Mouse (Mus musculus) heart, embryonic 14.5 days (tissue): ENCODE data around the gene Arpp21. TPM values are rescaled to one million over a fixed set of nuclear protein-coding genes. Genes with fewer than 3 reads are reported as not detected.

Experiments
- ATAC-seq: fragments of 200-750 bp; cut with Nextera tagmentation; 2 replicates; pipeline ENCODE4 v1.8.0; 2017; ENCODE audit warnings: low read depth, moderate TSS enrichment; ENCODE audit not compliant: insufficient number of reproducible peaks, insufficient read depth, low FRiP score
- H3K27ac ChIP-seq, 2 experiments: fragments of 200-500 bp in 1 of 2; fragments of 300-500 bp in 1 of 2; sonication (generic) in 1 of 2; replicated peaks in 1 of 2; 2 replicates each; pipeline ENCODE4 v1.5.1; 2012 to 2014; ENCODE audit warnings: low read depth in 2 of 2, low read length in 2 of 2, control low read depth in 1 of 2, mild to moderate bottlenecking in 1 of 2, mixed read lengths in 1 of 2; ENCODE audit not compliant: control insufficient read depth in 1 of 2, insufficient read depth in 1 of 2
- H3K27me3 ChIP-seq: fragments of 300-500 bp; sonication (generic); 2 replicates; pipeline ENCODE4 v1.6.1; 2014; ENCODE audit warnings: mild to moderate bottlenecking, low read length, control low read depth; ENCODE audit not compliant: control insufficient read depth, insufficient read depth
- H3K36me3 ChIP-seq: fragments of 300-500 bp; sonication (generic); 2 replicates; pipeline ENCODE4 v1.6.1; 2014; ENCODE audit warnings: mild to moderate bottlenecking, control low read depth, low read length, mixed read lengths; ENCODE audit not compliant: control insufficient read depth, insufficient read depth
- H3K4me1 ChIP-seq, 2 experiments: fragments of 200-500 bp in 1 of 2; fragments of 300-500 bp in 1 of 2; sonication (generic) in 1 of 2; 2 replicates each; pipeline ENCODE4 v1.6.1; 2012 to 2014; ENCODE audit warnings: low read length in 2 of 2, control low read depth in 1 of 2, mixed read lengths in 1 of 2; ENCODE audit not compliant: control insufficient read depth in 2 of 2, insufficient read depth in 2 of 2
- H3K4me2 ChIP-seq: fragments of 300-500 bp; sonication (generic); 2 replicates; pipeline ENCODE4 v1.6.1; 2014; ENCODE audit warnings: mild to moderate bottlenecking, low read length
- H3K4me3 ChIP-seq, 2 experiments: fragments of 200-500 bp in 1 of 2; fragments of 300-500 bp in 1 of 2; sonication (generic) in 1 of 2; 2 replicates each; pipeline ENCODE4 v1.5.1; 2012 to 2014; ENCODE audit warnings: low read length in 2 of 2, mild to moderate bottlenecking in 2 of 2, control low read depth in 1 of 2, low read depth in 1 of 2, moderate library complexity in 1 of 2; ENCODE audit not compliant: control insufficient read depth in 1 of 2, insufficient read depth in 1 of 2
- H3K9ac ChIP-seq: fragments of 300-500 bp; sonication (generic); 2 replicates; pipeline ENCODE4 v1.6.1; 2014; ENCODE audit warnings: mild to moderate bottlenecking, low read length
- H3K9me3 ChIP-seq: fragments of 300-500 bp; sonication (generic); 2 replicates; pipeline ENCODE4 v1.6.1; 2016; ENCODE audit warnings: low read length, control low read depth; ENCODE audit not compliant: control insufficient read depth
- WGBS: fragments of 180-500 bp; shearing (Covaris S2); extraction: QIAGEN DNeasy Blood & Tissue Kit; methylation state at CpG from one replicate; pipeline ENCODE4 v1.1.7; 2014; 5-methylcytosine and 5-hydroxymethylcytosine counted together
- polyA plus RNA-seq: library from polyadenylated mRNA; unstranded; fragments of >200 nt; fragmentation: Nextera tagmentation; extraction: Ambion mirVana; gene quantifications from 2 replicates; pipeline ENCODE4 v1.2.1, GENCODE M21; 2014

The Arpp21 gene
- polyA plus RNA-seq, 1 experiment from 2014 or later: 4.7 TPM

DNA sequence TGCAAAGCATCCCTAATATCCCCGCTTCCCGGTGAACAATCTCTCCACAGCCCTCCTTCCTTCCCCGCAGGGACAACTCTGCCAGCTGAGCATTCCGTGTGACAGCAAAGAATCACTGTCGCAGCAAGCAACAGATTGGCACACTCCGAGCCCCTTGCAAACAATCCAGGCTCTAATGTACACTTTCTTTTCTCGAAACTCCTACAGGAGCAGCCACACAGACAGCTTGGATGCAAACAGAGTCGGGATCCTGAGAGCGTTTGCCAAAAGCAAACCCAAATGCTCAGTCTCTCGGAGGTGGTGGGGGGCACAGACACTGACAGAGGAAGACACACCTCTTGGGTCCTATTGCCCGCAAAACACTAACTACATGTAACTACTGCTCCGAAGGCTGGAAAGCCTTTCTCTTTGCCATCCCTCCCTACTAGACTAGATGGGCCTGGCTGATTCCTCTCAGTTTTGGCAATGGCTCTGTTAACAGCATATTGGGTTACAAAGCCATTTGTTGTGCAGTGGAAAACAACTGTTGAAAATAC is 47.3 kb downstream of the Arpp21 start:
- H3K36me3 ChIP-seq: no peaks in the 10 kb centered on the region
- ATAC-seq: no peak
- H3K9me3 ChIP-seq: no peaks in the 10 kb centered on the region
- 69% methylated on average over 12 of the region's 12 CpGs for WGBS
- H3K4me1 ChIP-seq: peaks cover 5 to 8% of the 10 kb centered on the region in 2 experiments
- no peak overlapping the region for H3K4me3 ChIP-seq
- no peak overlapping the region for H3K4me2 ChIP-seq
- no peaks in the 10 kb centered on the region for H3K27me3 ChIP-seq
- no peak overlapping the region for H3K9ac ChIP-seq
- H3K27ac ChIP-seq: no peak overlapping the region

DNA sequence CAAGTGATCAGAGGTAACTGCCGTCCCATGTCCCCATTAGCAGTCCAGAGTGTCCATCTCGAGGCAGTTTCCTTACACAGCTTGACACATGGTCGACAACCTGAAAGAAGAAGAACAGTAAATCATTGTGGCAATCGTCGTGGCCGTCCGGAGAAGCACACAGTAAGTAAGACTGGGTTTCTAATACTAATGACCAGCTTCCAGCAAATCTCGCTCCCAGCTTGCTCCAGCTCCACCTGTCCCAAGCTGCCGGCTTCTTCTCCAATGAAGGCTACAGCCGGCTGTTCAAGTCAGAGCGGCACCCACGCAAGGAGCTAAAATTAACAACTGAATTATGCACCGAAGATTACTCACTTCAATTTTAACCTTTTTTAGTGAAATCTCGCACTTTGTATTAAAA is 48.1 kb downstream of the Arpp21 start:
- Histone ChIP-seq H3K9ac (no peak overlapping the region), H3K36me3 (no peaks in the 10 kb centered on the region), H3K4me2 (peak overlapping the region; percentile 37), H3K9me3 (no peaks in the 10 kb centered on the region), H3K4me1 (peaks cover 5 to 8% of the 10 kb centered on the region in 2 experiments), H3K4me3 (no peak overlapping the region), H3K27ac (no peak overlapping the region), H3K27me3 (no peaks in the 10 kb centered on the region)
- ATAC-seq: no peak
- 55% methylated on average over 14 of the region's 14 CpGs for WGBS

DNA sequence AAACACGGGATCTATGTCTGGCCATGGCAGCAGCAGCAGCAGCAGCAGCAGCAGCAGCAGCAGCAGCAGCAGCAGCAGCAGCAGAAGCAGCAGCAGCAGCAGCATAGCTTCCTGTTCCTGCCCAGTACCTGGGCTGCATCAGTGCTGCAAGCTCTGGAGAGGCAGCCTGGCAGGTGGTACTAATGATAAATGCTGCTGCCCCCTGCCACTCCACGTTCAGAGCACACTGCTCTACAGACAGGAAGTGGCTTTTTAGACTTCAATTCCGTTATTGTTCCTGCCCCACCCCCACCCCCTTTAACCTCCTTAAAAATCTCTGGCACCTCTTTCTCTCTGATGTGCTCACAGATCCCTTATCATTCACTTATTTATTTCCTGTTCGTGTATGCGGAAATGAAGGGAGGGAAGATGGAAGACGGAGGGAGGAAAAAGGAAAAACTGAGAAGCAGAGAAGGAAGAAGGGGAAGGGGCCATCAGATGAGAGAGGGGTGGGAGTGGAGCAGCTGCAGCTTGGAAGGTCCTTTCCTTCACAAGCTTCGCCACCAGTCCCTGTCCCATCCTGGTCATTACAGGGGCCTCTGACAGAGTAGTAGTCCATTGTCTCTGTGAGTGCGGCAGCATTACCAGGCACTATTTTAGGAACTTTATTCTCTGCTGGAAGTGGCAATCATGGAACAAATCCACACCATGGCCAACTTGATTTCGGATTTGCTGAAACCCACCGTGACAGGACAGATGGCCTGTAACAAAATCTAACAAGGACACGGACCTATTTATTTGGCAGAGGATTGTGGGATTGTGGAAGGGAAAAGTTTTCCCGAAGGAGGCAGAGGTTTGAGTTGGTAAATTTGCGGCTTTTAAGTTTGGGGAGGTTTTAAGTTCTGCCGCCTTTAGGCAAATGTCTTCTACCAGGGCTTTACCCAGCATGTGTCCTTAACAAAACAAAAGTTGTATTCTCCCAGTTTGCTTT is 49.1 kb downstream of the Arpp21 start:
- no peak overlapping the region for H3K27ac ChIP-seq
- no peaks in the 10 kb centered on the region for H3K36me3 ChIP-seq
- H3K9ac ChIP-seq: no peak overlapping the region
- H3K9me3 ChIP-seq: no peaks in the 10 kb centered on the region
- H3K4me1 ChIP-seq: peaks cover 7 to 8% of the 10 kb centered on the region in 2 experiments
- no peaks in the 10 kb centered on the region for H3K27me3 ChIP-seq
- H3K4me3 ChIP-seq: peak overlapping the region in 1 of 2 experiments; percentile 6; a peak in 1 of 4 replicates
- H3K4me2 ChIP-seq: peak overlapping the region; percentile 37
- no peak for ATAC-seq
- WGBS: 17% methylated on average over 14 of the region's 14 CpGs

DNA sequence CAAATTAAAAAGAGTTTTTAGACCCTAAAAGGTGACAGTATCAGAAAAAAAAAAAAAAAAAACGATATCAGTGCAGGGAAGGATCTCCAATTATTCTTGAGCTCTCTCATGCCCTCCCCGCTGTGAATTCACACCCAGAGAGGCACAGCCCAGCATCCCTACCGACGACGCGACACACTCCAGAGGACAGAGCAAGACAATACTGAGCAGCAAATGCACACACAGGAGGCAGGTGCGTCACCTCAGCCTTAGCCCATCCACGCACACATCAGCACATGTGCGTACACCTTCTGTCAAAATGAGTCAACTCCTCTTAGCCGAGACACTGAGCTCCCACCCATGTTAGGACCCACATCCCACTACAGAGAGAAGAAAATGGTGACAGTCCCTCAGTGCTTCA is 50.0 kb downstream of the Arpp21 start:
- Histone ChIP-seq H3K4me1 (peaks cover 10% of the 10 kb centered on the region in 2 experiments), H3K4me2 (no peak overlapping the region), H3K9me3 (no peaks in the 10 kb centered on the region), H3K36me3 (no peaks in the 10 kb centered on the region), H3K9ac (no peak overlapping the region), H3K4me3 (no peak overlapping the region), H3K27me3 (no peaks in the 10 kb centered on the region), H3K27ac (no peak overlapping the region)
- WGBS: 62% methylated on average over 10 of the region's 10 CpGs
- ATAC-seq: no peak

DNA sequence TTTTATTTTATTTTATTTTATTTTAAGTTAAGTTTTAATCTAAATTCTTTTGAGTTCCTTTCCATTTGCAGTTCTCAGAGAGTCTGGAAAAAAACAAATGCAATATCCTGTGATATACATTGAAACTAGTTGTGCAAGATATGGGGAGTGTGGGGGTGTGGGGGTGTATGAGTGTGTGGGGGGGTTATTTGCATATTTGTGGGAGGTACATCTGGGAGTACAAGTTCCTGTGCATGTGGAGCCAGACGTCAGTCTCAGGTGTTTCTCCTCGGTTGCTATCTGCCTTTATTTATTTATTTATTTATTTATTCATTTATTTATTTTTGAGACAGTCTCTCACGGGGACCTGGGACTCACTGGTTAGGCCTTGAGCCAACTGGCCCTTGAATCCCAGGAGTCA is 53.0 kb downstream of the Arpp21 start:
- ATAC-seq: no peak
- Histone ChIP-seq H3K27me3 (no peaks in the 10 kb centered on the region), H3K4me1 (peaks cover 12 to 25% of the 10 kb centered on the region in 2 experiments), H3K9ac (no peak overlapping the region), H3K27ac (no peak overlapping the region), H3K4me3 (no peak overlapping the region), H3K9me3 (no peaks in the 10 kb centered on the region), H3K4me2 (no peak overlapping the region), H3K36me3 (no peaks in the 10 kb centered on the region)
- WGBS: 64% methylated on average over 3 of the region's 3 CpGs

DNA sequence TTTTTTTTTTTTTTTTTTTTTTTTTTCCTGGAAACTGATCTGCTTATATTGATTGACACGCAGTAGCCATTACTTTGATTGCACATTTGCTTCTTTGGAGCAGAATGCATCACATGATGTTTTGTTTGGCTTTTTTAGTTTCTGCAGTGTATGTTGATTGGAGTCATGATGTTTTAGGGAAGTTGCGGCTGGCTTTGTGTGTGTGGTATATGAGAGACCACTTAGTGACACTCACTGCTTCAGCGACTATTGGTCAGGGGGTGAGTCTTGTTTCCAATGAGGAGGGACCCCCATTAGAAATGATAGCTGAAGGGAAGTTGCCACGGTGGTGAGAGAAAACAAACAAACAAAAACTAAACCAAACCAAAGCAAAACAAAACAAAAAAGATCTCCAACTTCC is 55.7 kb downstream of the Arpp21 start:
- no peak for ATAC-seq
- 75% methylated on average over 4 of the region's 4 CpGs for WGBS
- Histone ChIP-seq H3K9me3 (no peaks in the 10 kb centered on the region), H3K4me3 (no peak overlapping the region), H3K36me3 (no peaks in the 10 kb centered on the region), H3K27ac (no peak overlapping the region), H3K27me3 (no peaks in the 10 kb centered on the region), H3K9ac (no peak overlapping the region), H3K4me1 (peaks cover 5 to 28% of the 10 kb centered on the region in 2 experiments), H3K4me2 (no peak overlapping the region)

DNA sequence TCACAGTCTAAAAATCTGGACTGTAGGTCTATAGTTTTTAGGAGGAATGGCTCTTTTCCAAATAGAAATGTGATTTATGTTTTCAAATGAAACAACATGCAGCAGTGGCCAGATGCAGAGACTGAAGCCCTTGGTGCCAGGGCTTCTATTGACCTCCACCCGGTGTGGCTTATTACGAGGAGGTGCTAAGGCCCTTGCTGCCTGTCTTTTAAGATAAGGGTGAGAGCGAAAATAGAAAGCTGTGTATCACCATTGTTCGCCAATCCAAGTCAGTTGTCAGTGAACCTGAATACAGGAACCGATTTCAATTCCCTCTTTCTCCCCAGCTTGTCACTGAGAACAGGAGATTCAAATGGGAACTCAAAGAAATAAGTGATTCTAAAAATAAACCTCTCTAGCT is 57.3 kb downstream of the Arpp21 start:
- Histone ChIP-seq H3K9ac (no peak overlapping the region), H3K9me3 (no peaks in the 10 kb centered on the region), H3K4me3 (no peak overlapping the region; a peak in 1 of 4 replicates), H3K27me3 (no peaks in the 10 kb centered on the region), H3K27ac (peak overlapping the region; percentile 49 to 52), H3K4me2 (peak overlapping the region; percentile 40), H3K4me1 (peaks cover 6 to 38% of the 10 kb centered on the region in 2 experiments), H3K36me3 (no peaks in the 10 kb centered on the region)
- WGBS: 8% methylated on average over 5 of the region's 5 CpGs
- ATAC-seq: no peak
